Mouse (Mus musculus) forebrain, embryonic 15.5 days (tissue): ENCODE data around the gene Hcls1. TPM values are rescaled to one million over a fixed set of nuclear protein-coding genes. Genes with fewer than 3 reads are reported as not detected.
A peak's percentile ranks its signal among the peaks of the same experiment; 100 is the strongest.

Experiments
- ATAC-seq: fragments of 200-750 bp; cut with Nextera tagmentation; replicated peaks from 2 replicates; pipeline ENCODE4 v1.8.0; 2017; ENCODE audit warnings: mild to moderate bottlenecking, moderate TSS enrichment, moderate library complexity
- H3K27ac ChIP-seq: fragments of 300-500 bp; sonication (generic); replicated peaks from 2 replicates; pipeline ENCODE4 v1.5.1; 2015; ENCODE audit warnings: mild to moderate bottlenecking, inconsistent platforms
- H3K27me3 ChIP-seq: fragments of 300-500 bp; sonication (generic); 2 replicates; pipeline ENCODE4 v1.6.1; 2015; ENCODE audit warnings: inconsistent platforms
- H3K36me3 ChIP-seq: fragments of 300-500 bp; sonication (generic); 2 replicates; pipeline ENCODE4 v1.6.1; 2015; ENCODE audit warnings: mild to moderate bottlenecking, inconsistent platforms
- H3K4me1 ChIP-seq: fragments of 300-500 bp; sonication (generic); 2 replicates; pipeline ENCODE4 v1.6.1; 2015; ENCODE audit warnings: inconsistent platforms
- H3K4me2 ChIP-seq: fragments of 300-500 bp; sonication (generic); replicated peaks from 2 replicates; pipeline ENCODE4 v1.6.1; 2015; ENCODE audit warnings: mild to moderate bottlenecking, inconsistent platforms
- H3K4me3 ChIP-seq: fragments of 300-500 bp; sonication (generic); 2 replicates; pipeline ENCODE4 v1.5.1; 2015; ENCODE audit warnings: mild to moderate bottlenecking, inconsistent platforms
- H3K9ac ChIP-seq: fragments of 300-500 bp; sonication (generic); replicated peaks from 2 replicates; pipeline ENCODE4 v1.6.1; 2015; ENCODE audit warnings: mild to moderate bottlenecking, inconsistent platforms
- H3K9me3 ChIP-seq: fragments of 300-500 bp; sonication (generic); 2 replicates; pipeline ENCODE4 v1.6.1; 2016; ENCODE audit warnings: inconsistent platforms
- WGBS: fragments of 180-500 bp; shearing (Covaris S2); methylation state at CpG from one replicate; pipeline ENCODE4 v1.1.7; 2015; ENCODE audit warnings: mixed read lengths; 5-methylcytosine and 5-hydroxymethylcytosine counted together
- polyA plus RNA-seq: library from polyadenylated mRNA; unstranded; fragments of >200 nt; fragmentation: Nextera tagmentation; extraction: Ambion mirVana; gene quantifications from 2 replicates; pipeline ENCODE4 v1.2.1, GENCODE M21; 2015

Gene Hcls1
- polyA plus RNA-seq, 1 experiment from 2014 or later: 2.1 TPM

GRCm38 (mm10) chr16:36955106-36955505 is 20.3 kb downstream of the Hcls1 start:
- H3K4me1 ChIP-seq: no peaks in the 10 kb centered on the region
- no peak overlapping the region for H3K4me2 ChIP-seq
- H3K27ac ChIP-seq: no peak overlapping the region
- no peak overlapping the region for H3K9ac ChIP-seq
- no peak for ATAC-seq
- 39% methylated on average over 11 of the region's 11 CpGs for WGBS
- H3K9me3 ChIP-seq: no peaks in the 10 kb centered on the region
- H3K4me3 ChIP-seq: no peak overlapping the region
- H3K36me3 ChIP-seq: no peaks in the 10 kb centered on the region
- H3K27me3 ChIP-seq: no peaks in the 10 kb centered on the region

- ATAC-seq: no peak
- H3K4me3 ChIP-seq: no peak overlapping the region
- WGBS: 87% methylated on average over 4 of the region's 4 CpGs
- H3K4me1 ChIP-seq: no peaks in the 10 kb centered on the region
- H3K36me3 ChIP-seq: no peaks in the 10 kb centered on the region
- H3K4me2 ChIP-seq: no peak overlapping the region
- no peak overlapping the region for H3K27ac ChIP-seq
- H3K27me3 ChIP-seq: no peaks in the 10 kb centered on the region
- no peaks in the 10 kb centered on the region for H3K9me3 ChIP-seq
- H3K9ac ChIP-seq: no peak overlapping the region
Observed at GRCm38 (mm10) chr16:36963415-36963814, 28.6 kb downstream of the Hcls1 start.

- H3K36me3 ChIP-seq: no peaks in the 10 kb centered on the region
- H3K27ac ChIP-seq: no peak overlapping the region
- no peak overlapping the region for H3K4me2 ChIP-seq
- no peak for ATAC-seq
- 93% methylated on average over 2 of the region's 2 CpGs for WGBS
- no peaks in the 10 kb centered on the region for H3K4me1 ChIP-seq
- H3K4me3 ChIP-seq: no peak overlapping the region
- no peaks in the 10 kb centered on the region for H3K27me3 ChIP-seq
- no peak overlapping the region for H3K9ac ChIP-seq
- no peaks in the 10 kb centered on the region for H3K9me3 ChIP-seq
Observed at GRCm38 (mm10) chr16:36979127-36979526, 44.3 kb downstream of the Hcls1 start.

- Histone ChIP-seq H3K27me3 (no peaks in the 10 kb centered on the region), H3K4me3 (no peak overlapping the region), H3K27ac (no peak overlapping the region), H3K9me3 (no peaks in the 10 kb centered on the region), H3K9ac (no peak overlapping the region), H3K4me2 (no peak overlapping the region), H3K4me1 (no peaks in the 10 kb centered on the region), H3K36me3 (no peaks in the 10 kb centered on the region)
- 74% methylated on average over 1 of the region's 1 CpGs for WGBS
- ATAC-seq: no peak
Observed at GRCm38 (mm10) chr16:36983796-36984195, 49.0 kb downstream of the Hcls1 start.

GRCm38 (mm10) chr16:36985636-36986042 is 50.9 kb downstream of the Hcls1 start:
- H3K36me3 ChIP-seq: no peaks in the 10 kb centered on the region
- H3K9me3 ChIP-seq: no peaks in the 10 kb centered on the region
- no peaks in the 10 kb centered on the region for H3K4me1 ChIP-seq
- H3K4me3 ChIP-seq: no peak overlapping the region
- no peak overlapping the region for H3K9ac ChIP-seq
- 74% methylated on average over 5 of the region's 5 CpGs for WGBS
- no peaks in the 10 kb centered on the region for H3K27me3 ChIP-seq
- H3K4me2 ChIP-seq: no peak overlapping the region
- no peak overlapping the region for H3K27ac ChIP-seq
- ATAC-seq: no peak

GRCm38 (mm10) chr16:36987399-36987798 is 52.6 kb downstream of the Hcls1 start:
- WGBS: 78% methylated on average over 2 of the region's 2 CpGs
- Histone ChIP-seq H3K4me3 (no peak overlapping the region), H3K4me2 (no peak overlapping the region), H3K27me3 (no peaks in the 10 kb centered on the region), H3K27ac (no peak overlapping the region), H3K36me3 (no peaks in the 10 kb centered on the region), H3K4me1 (no peaks in the 10 kb centered on the region), H3K9me3 (no peaks in the 10 kb centered on the region), H3K9ac (no peak overlapping the region)
- ATAC-seq: no peak

GRCm38 (mm10) chr16:36988066-36988465 is 53.3 kb downstream of the Hcls1 start:
- Histone ChIP-seq H3K27ac (no peak overlapping the region), H3K4me2 (no peak overlapping the region), H3K4me3 (no peak overlapping the region), H3K9me3 (no peaks in the 10 kb centered on the region), H3K4me1 (no peaks in the 10 kb centered on the region), H3K9ac (no peak overlapping the region), H3K27me3 (no peaks in the 10 kb centered on the region), H3K36me3 (no peaks in the 10 kb centered on the region)
- ATAC-seq: no peak

GRCm38 (mm10) chr16:36989493-36989892 is 54.7 kb downstream of the Hcls1 start:
- H3K4me3 ChIP-seq: no peak overlapping the region
- H3K4me2 ChIP-seq: no peak overlapping the region
- H3K36me3 ChIP-seq: no peaks in the 10 kb centered on the region
- H3K27me3 ChIP-seq: no peaks in the 10 kb centered on the region
- H3K27ac ChIP-seq: no peak overlapping the region
- 74% methylated on average over 8 of the region's 8 CpGs for WGBS
- H3K9me3 ChIP-seq: no peaks in the 10 kb centered on the region
- H3K9ac ChIP-seq: no peak overlapping the region
- H3K4me1 ChIP-seq: no peaks in the 10 kb centered on the region
- ATAC-seq: no peak

GRCm38 (mm10) chr16:36989999-36990625 is 55.3 kb downstream of the Hcls1 start, which contains the start of gene Fbxo40:
Gene Fbxo40, minus strand, starts transcription at chr16:36990467.
- no peak within 1 kb of the TSS for H3K4me2 ChIP-seq
- no peak within 1 kb of the TSS for H3K4me3 ChIP-seq
- H3K27ac ChIP-seq: no peak within 1 kb of the TSS
- H3K36me3 ChIP-seq: no peaks in the 10 kb centered on the region
- no peak for ATAC-seq
- H3K9ac ChIP-seq: no peak within 1 kb of the TSS
- H3K27me3 ChIP-seq: no peaks in the 10 kb centered on the region
- WGBS: 87% methylated on average over 18 of the region's 18 CpGs
- H3K4me1 ChIP-seq: no peaks in the 10 kb centered on the region
- no peaks in the 10 kb centered on the region for H3K9me3 ChIP-seq

- Histone ChIP-seq H3K4me1 (no peaks in the 10 kb centered on the region), H3K27me3 (no peaks in the 10 kb centered on the region), H3K9ac (no peak overlapping the region), H3K9me3 (no peaks in the 10 kb centered on the region), H3K36me3 (no peaks in the 10 kb centered on the region), H3K4me2 (no peak overlapping the region), H3K4me3 (no peak overlapping the region), H3K27ac (no peak overlapping the region)
- ATAC-seq: no peak
- 84% methylated on average over 6 of the region's 6 CpGs for WGBS
Observed at GRCm38 (mm10) chr16:36997650-36998049, 62.9 kb downstream of the Hcls1 start.

- Histone ChIP-seq H3K36me3 (no peaks in the 10 kb centered on the region), H3K9me3 (no peaks in the 10 kb centered on the region), H3K27ac (no peak overlapping the region), H3K27me3 (no peaks in the 10 kb centered on the region), H3K4me2 (no peak overlapping the region), H3K4me3 (no peak overlapping the region), H3K4me1 (no peaks in the 10 kb centered on the region), H3K9ac (no peak overlapping the region)
- ATAC-seq: no peak
- WGBS: 84% methylated on average over 9 of the region's 9 CpGs
Observed at GRCm38 (mm10) chr16:36999366-36999972, 64.7 kb downstream of the Hcls1 start.

- ATAC-seq: no peak
- Histone ChIP-seq H3K36me3 (no peaks in the 10 kb centered on the region), H3K4me1 (peaks cover 18% of the 10 kb centered on the region), H3K4me2 (no peak overlapping the region), H3K27me3 (no peaks in the 10 kb centered on the region), H3K27ac (no peak overlapping the region), H3K9me3 (no peaks in the 10 kb centered on the region), H3K4me3 (no peak overlapping the region), H3K9ac (no peak overlapping the region)
- 74% methylated on average over 6 of the region's 6 CpGs for WGBS
Observed at GRCm38 (mm10) chr16:37009262-37009661, 74.5 kb downstream of the Hcls1 start.

GRCm38 (mm10) chr16:37010370-37010769 is 75.6 kb downstream of the Hcls1 start:
- H3K36me3 ChIP-seq: no peaks in the 10 kb centered on the region
- H3K9me3 ChIP-seq: no peaks in the 10 kb centered on the region
- no peak overlapping the region for H3K4me3 ChIP-seq
- H3K27me3 ChIP-seq: no peaks in the 10 kb centered on the region
- H3K4me2 ChIP-seq: no peak overlapping the region
- no peak overlapping the region for H3K9ac ChIP-seq
- ATAC-seq: peak; percentile 31; the same call in 1 of the 2 replicates
- WGBS: 53% methylated on average over 4 of the region's 4 CpGs
- no peak overlapping the region for H3K27ac ChIP-seq
- peaks cover 18% of the 10 kb centered on the region for H3K4me1 ChIP-seq
